Mouse (Mus musculus) mouse trophoblast stem cell (cell line): ENCODE data around the gene Cox4i2.

Experiments
- in situ Hi-C, 2 experiments: fragments of 300-500 bp; cut with MseI, MboI; formaldehyde crosslinking; loops; 2 replicates in 1 of 2; 3 replicates in 1 of 2; pipeline ENCODE4 v1.15.1; 2025

Cox4i2 gene

GRCm38 (mm10) chr2:152753944-152754711 lies at the start of gene Cox4i2:
TSS of gene Cox4i2 (plus strand) at chr2:152754173.
- in situ Hi-C loops, result no loop called here

- in situ Hi-C loops, result loop anchor here in 1 of 2 experiments (5.0 kb wide), 1 partner anchor 38 kb away; no protein-coding TSS in a partner anchor
These were observed 49.7 kb upstream of the Cox4i2 start for GRCm38 (mm10) chr2:152704256-152704605.

- in situ Hi-C loops, result loop anchor here in 1 of 2 experiments (5.0 kb wide), 1 partner anchor 37 kb away; no protein-coding TSS in a partner anchor
These were observed 49.1 kb upstream of the Cox4i2 start for GRCm38 (mm10) chr2:152704811-152705370.

DNA sequence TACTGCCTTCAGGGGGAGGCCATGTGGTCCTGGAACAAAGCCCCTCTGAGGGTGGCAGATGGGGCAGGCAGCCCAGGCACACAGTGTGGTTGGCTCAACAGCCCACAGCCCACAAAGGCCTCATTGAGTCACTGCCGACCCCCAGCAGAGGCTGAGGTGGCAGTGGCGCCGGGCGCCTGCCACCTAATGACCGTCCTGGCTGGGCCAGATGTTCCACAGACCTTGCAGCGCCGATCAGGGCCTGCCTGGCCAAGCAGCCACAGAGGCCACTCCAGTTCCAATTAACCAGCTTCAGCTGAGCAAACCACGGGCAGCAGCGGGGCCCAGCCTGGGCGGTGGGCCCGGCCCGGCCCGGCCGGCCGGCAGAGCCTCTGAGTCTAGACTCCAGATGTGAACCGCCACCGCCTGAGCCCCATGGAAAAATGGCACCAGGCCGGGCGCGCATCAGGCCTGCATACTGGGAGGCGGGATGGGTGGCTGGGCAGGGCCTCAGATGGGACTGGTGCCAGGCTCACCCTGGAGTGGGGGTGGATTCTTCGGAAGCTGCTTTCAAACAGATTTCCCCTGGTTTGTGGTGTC lies 47.9 kb upstream of the Cox4i2 start:
- in situ Hi-C loops, result no loop called here

DNA sequence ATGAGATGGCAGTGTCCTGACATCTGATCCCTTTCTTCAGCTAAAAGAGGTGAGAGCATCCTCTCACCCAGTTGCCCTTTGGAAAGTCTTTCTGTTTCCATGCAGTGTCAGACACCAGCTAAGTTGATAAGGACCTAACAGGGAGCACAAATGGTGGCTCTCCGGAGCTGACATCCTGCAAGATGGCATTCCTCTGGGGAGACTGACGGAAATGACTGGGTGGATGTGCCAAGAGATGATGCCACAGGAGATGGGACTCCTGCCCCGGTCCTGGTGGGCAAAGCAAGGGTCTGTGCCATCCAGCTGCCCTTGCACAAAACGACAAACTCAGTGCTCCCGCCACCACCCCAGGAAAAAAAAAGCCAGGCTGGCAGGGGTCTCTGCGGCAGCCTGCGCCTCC lies 46.8 kb upstream of the Cox4i2 start:
- in situ Hi-C loops, result no loop called here

DNA sequence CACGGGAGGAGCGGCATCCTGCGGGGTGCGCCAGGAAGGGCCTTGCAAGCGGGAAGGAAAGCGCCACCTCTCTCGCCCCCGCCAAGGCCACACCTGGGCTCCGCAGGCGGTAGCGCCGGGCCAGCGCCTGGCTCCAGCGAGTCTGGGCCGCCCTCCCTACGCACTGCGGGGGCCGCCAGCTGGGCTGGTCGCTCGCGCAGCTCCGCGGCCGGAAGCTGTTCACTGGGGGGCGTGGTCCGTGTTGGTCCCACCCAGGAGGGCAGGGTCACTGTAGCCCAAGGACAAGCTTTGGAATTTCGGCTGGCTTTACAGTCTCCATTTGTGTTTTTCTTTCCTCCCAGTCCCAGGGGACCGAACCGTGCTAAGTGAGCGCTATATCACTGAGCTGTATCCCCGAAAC lies 46.3 kb upstream of the Cox4i2 start:
- in situ Hi-C loops, result no loop called here

GRCm38 (mm10) chr2:152709066-152709465 lies 44.9 kb upstream of the Cox4i2 start:
- in situ Hi-C loops, result no loop called here

- in situ Hi-C loops, result no loop called here
These were observed 37.7 kb upstream of the Cox4i2 start for GRCm38 (mm10) chr2:152716241-152716772.

DNA sequence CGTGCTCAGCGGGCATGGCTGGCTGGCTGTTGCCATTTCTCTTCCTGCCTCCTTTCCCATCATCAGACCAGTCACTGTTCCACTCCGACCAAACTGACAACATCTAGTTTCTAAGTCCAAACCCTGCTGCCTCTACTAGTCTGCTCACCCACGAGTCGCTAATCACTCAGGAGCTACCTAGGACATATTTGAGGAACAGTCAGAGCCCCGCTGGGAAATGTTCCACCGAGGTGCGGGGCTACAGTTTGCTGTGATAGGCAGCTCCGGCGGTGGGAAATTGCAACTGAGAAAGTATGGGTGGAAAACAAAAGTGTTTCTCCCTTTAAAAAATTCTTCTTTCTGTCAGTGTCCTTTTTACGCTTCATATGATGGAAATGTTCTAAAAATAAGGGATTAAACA lies 36.3 kb upstream of the Cox4i2 start:
- in situ Hi-C loops, result no loop called here

DNA sequence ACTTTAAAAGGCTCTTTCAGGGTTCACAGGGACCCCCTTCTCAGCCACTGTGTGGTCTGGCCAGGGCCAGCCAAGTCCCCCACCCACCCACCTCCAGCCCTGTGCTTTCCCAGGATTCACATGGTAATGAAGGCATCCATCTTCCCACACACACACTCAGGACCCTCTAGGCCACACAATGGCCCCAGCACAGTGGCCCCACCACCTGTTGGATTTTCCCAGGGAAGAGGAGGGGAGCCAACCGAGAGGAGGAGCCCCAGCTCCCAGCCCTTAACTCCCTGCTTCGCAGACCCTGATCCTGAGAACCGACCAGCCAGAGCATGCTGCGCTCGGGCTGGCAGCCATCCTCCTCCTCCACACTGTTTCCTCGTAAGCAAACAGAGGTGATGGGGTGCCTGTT lies 35.9 kb upstream of the Cox4i2 start:
- in situ Hi-C loops, result no loop called here

GRCm38 (mm10) chr2:152723651-152724331 lies 30.2 kb upstream of the Cox4i2 start:
- in situ Hi-C loops, result no loop called here

GRCm38 (mm10) chr2:152724332-152724723 lies 29.6 kb upstream of the Cox4i2 start:
- in situ Hi-C loops, result no loop called here

DNA sequence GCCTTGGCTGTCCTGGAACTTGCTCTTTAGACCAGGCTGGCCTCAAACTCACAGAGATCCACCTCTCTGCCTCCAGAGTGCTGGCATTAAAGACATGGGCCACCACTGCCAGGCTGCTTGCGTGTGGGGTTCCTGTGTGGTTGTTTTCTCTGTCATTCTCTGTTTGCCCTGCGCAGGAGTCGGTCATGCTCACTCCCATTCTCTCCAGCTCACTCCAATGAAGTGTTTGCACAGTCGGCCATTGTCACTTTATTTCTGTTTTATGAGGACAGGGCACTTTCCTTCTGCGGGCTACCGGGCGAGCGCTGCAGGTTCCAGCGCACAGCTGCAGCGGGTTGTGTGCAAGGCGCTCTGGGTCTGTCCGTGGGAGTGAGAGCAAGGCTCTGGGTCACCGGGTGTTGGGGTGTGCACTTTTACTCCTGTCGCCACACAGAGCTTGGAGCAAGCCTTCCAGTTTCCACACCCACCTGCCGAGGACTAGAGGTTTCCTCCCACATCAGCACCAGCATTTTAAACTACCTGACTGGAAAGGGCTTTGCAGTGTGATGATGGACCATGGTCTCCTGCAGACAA lies 28.7 kb upstream of the Cox4i2 start:
- in situ Hi-C loops, result no loop called here

- in situ Hi-C loops, result no loop called here
These were observed 27.8 kb upstream of the Cox4i2 start for GRCm38 (mm10) chr2:152726213-152726612.

GRCm38 (mm10) chr2:152726751-152727335 lies 27.1 kb upstream of the Cox4i2 start:
- in situ Hi-C loops, result no loop called here

DNA sequence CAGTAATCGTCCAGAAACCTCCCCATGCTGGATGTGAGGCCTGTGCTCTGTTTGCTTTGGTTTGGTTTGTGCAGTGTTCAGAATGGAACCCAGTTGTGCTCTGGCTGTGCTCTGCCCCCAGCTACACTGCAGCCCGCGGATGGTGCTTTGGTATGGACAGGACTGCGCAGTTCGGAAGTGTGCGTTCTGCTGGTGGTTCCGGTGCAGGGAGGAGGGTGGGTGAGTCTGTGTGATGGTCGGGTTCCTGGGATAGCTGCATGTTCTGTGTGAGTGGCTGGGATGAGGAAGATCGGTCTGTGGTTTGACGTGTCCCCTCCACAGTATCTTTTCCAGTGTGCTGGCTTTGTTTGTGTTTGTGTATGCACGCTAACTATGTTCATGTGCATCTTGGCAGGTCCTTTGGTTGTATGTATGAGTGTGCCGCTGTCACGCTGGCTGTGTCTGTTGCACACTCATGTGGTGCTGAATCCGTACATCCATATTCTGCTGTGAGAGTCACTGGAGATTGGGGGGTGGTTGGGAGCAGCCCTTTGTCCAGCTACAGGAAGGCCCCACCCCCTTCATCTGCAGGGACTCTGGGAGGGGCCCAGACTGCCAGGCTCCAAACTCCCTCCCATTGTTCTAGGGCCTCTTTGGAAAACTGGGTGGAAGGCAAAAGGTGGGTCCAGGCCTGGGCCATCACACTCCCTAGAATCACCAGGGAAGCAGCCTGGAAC lies 26.0 kb upstream of the Cox4i2 start:
- in situ Hi-C loops, result no loop called here

DNA sequence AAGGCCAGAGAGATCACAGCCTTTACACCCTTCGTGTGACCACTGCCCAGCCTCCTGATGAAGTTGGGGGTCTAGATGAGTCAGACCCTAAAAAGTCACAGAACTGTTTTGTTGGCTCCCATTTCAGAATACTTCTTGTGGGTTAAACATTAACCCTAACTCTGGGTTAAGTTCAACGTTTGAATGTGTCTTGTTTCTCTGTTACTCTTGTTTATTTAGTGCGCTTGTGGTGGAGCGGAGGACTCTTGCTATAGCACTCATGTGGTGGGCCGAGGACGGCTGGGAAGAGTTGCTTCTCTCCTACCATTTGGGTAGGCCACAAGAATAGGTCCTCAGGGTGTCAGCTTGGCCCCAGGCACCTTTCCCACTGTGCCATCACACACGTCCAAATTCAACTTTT lies 25.4 kb upstream of the Cox4i2 start:
- in situ Hi-C loops, result no loop called here

GRCm38 (mm10) chr2:152729013-152729635 lies 24.8 kb upstream of the Cox4i2 start:
- in situ Hi-C loops, result no loop called here

DNA sequence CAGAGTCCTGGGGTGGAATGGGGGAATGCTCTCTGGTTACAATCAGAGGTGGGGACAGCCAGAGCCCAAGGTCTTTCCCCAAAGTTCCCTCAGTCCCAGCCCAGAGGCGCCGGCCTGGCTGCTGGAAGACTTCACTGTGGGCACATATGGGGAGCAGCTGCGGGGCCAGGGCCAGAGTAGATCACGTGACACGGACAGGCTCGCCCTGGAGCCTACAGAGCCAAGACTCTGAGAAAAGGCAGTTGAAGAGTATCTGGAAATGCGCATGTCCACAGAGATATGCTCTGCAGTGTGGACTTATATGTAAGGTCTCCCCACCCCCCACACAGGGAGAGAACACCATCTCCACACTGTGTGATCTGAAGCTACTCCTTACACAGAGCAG lies 24.3 kb upstream of the Cox4i2 start:
- in situ Hi-C loops, result no loop called here

DNA sequence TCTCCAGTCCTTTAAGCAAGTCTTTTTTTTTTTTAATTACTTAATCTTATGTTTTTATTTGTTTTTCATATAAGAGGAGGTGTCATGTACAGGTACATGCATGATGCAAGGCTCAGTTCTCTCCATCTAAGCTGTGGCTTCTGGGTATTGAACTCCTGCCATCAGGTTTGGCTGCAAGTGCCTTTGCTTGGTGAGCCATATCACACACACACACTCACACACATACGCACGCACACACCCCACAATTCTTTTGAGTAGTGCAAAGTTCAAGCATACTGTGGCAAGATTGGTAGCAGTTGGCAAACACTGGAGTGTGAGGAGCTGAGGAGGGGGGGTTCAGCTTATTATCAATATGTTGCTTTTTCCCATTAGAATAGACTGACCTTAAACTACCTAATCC lies 20.8 kb upstream of the Cox4i2 start:
- in situ Hi-C loops, result no loop called here
